Comparison of ENCODE assay signal across 9 mouse cellular contexts in genomic region chr10:70506499-70507168, GRCm38 (mm10).
DNase-seq lines count a peak whose midpoint lies in the region; ATAC-seq and TF ChIP-seq lines count a peak whose summit lies in the region.
"Had no signal": no experiment of that assay in that cellular context is flagged by ENCODE, and none has a peak within 500 bp of the region (broad histone marks: within the 10 kb centered on the region; RNA-seq: fewer than 3 reads in every experiment).

No protein-coding gene starts in this region.

- peak; percentile 52 for TF ChIP-seq CTCF in gastrocnemius, adult 2 months (IDR thresholded peaks at IDR 0.05)
- peak; percentile 46 for TF ChIP-seq CTCF in lung, postnatal 0 days (IDR thresholded peaks at IDR 0.05)
- peak; percentile 34; the same call in 1 of the 2 replicates for TF ChIP-seq CTCF in brain, embryonic 14.5 days (IDR thresholded peaks at IDR 0.05; ENCODE audit: borderline replicate concordance, extremely low read depth, insufficient read depth, insufficient read length)
- peak; percentile 53 for TF ChIP-seq CTCF in midbrain, postnatal 0 days (IDR thresholded peaks at IDR 0.05)

- no peaks in the 10 kb centered on the region for H3K4me1 ChIP-seq in lung, postnatal 0 days (ENCODE audit: insufficient read depth, low read depth, low read length)
- H3K4me1 ChIP-seq in midbrain, postnatal 0 days (ENCODE audit: insufficient read depth, low read length): no peaks in the 10 kb centered on the region

- H3K27me3 ChIP-seq in lung, postnatal 0 days (replicated peaks; ENCODE audit: insufficient read depth, low read length): no peaks in the 10 kb centered on the region
- no peaks in the 10 kb centered on the region for H3K27me3 ChIP-seq in midbrain, postnatal 0 days (ENCODE audit: insufficient read depth, low read length)

- ATAC-seq in lung, postnatal 0 days: no peak
- no peak for ATAC-seq in midbrain, postnatal 0 days (ENCODE audit: low FRiP score)

- no peak for TF ChIP-seq EP300 in lung, postnatal 0 days (IDR thresholded peaks at IDR 0.05)

- no peaks in the 10 kb centered on the region for H3K9me3 ChIP-seq in lung, postnatal 0 days (ENCODE audit: low read length)
- no peaks in the 10 kb centered on the region for H3K9me3 ChIP-seq in midbrain, postnatal 0 days (ENCODE audit: low read length)

- no peak overlapping the region for H3K27ac ChIP-seq in gastrocnemius, adult 2 months
- no peak overlapping the region for H3K27ac ChIP-seq in lung, postnatal 0 days (ENCODE audit: low read length)
- no peak overlapping the region for H3K27ac ChIP-seq in midbrain, postnatal 0 days (ENCODE audit: low read depth, low read length)

- intact Hi-C loops in gastrocnemius, adult 2 months (cut with DNase I): loop anchor here (1.0 kb wide), 1 partner anchor 137 kb away; no protein-coding TSS in a partner anchor

- no peak overlapping the region for H3K9ac ChIP-seq in lung, postnatal 0 days (replicated peaks; ENCODE audit: low read depth)
- H3K9ac ChIP-seq in midbrain, postnatal 0 days (replicated peaks; ENCODE audit: low read length, poor library complexity, severe bottlenecking): no peak overlapping the region

- no peak overlapping the region for H3K4me3 ChIP-seq in gastrocnemius, adult 2 months
- no peak overlapping the region for H3K4me3 ChIP-seq in lung, postnatal 0 days (ENCODE audit: low read depth, low read length)
- H3K4me3 ChIP-seq in midbrain, postnatal 0 days (ENCODE audit: low read depth, low read length): no peak overlapping the region

- no peak for DNase-seq in gastrocnemius, adult 2 months
- no peak for DNase-seq in gastrocnemius, adult 8-10 months (ENCODE audit: low spot score in 2 of 2)
- no peak for DNase-seq in lung, postnatal 0 days (ENCODE audit: low spot score)
- no peak for DNase-seq in lung, postnatal 4 days
- DNase-seq in brain, embryonic 14.5 days (ENCODE audit: low read depth): peak; percentile 35
- peak; percentile 20 for DNase-seq in midbrain, postnatal 0 days (ENCODE audit: low spot score)
- no peak for DNase-seq in urinary bladder, postnatal 10 days (ENCODE audit: low spot score)
- no peak for DNase-seq in layer of hippocampus, postnatal 14 days (ENCODE audit: low spot score in 2 of 2)
- DNase-seq: right cerebral cortex, postnatal 25 days had no signal

- no peak for TF ChIP-seq POLR2A in brain, embryonic 14.5 days (IDR thresholded peaks at IDR 0.05; ENCODE audit: borderline replicate concordance, extremely low read depth, insufficient read depth, insufficient read length, poor library complexity, severe bottlenecking)

- no peaks in the 10 kb centered on the region for H3K36me3 ChIP-seq in lung, postnatal 0 days (ENCODE audit: insufficient read depth, low read length)
- no peaks in the 10 kb centered on the region; the same call in 1 of the 2 replicates for H3K36me3 ChIP-seq in midbrain, postnatal 0 days (ENCODE audit: insufficient read depth, low read length)

- WGBS in lung, postnatal 0 days: 44% methylated on average over 15 of the region's 15 CpGs
- WGBS in midbrain, postnatal 0 days: 48% methylated on average over 15 of the region's 15 CpGs

- no peak overlapping the region for H3K4me2 ChIP-seq in lung, postnatal 0 days (replicated peaks; ENCODE audit: low read depth, low read length)
- H3K4me2 ChIP-seq in midbrain, postnatal 0 days (ENCODE audit: low read depth, low read length, poor library complexity, severe bottlenecking): no peak overlapping the region

Comparison
In these comparisons a context has a peak if more than half of its experiments do, and no peak if none do; other contexts are left out.
1. DNase-seq: peak in brain, embryonic 14.5 days (single experiment) and midbrain, postnatal 0 days (single experiment); none in gastrocnemius, adult 2 months (single experiment), gastrocnemius, adult 8-10 months (0 of 2), lung, postnatal 0 days (single experiment), lung, postnatal 4 days (0 of 2), urinary bladder, postnatal 10 days (single experiment) and layer of hippocampus, postnatal 14 days (0 of 2).
2. Peak in every context shown above with its lines, with median percentiles within 50 percentile points of each other: CTCF ChIP-seq.